Mouse (Mus musculus): Measurements from ENCODE around the gene Rap2a.
A peak's percentile ranks its signal among the peaks of the same experiment; 100 is the strongest.

Gene Rap2a

DNA sequence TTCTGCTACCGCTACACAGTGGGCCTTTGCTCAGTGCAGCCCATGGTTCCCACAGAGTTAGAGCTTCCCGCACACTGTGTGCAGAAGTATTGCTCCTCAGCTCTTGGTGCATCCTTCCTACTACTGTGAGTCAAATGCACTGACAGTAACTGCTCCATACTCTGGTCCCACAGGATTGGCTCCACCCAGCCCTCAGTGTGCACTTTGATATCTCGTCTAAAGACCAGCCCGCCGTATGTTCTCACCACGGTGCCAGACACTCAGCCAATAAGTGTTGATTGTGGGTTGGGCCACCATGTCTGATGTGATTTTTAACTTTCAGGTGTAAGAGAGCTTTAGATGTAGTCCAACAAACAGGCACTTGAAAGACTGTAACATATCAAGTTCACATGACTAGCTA lies 21.4 kb downstream of the Rap2a start:
- no peak for ATAC-seq (ENCODE audit: low TSS enrichment)

DNA sequence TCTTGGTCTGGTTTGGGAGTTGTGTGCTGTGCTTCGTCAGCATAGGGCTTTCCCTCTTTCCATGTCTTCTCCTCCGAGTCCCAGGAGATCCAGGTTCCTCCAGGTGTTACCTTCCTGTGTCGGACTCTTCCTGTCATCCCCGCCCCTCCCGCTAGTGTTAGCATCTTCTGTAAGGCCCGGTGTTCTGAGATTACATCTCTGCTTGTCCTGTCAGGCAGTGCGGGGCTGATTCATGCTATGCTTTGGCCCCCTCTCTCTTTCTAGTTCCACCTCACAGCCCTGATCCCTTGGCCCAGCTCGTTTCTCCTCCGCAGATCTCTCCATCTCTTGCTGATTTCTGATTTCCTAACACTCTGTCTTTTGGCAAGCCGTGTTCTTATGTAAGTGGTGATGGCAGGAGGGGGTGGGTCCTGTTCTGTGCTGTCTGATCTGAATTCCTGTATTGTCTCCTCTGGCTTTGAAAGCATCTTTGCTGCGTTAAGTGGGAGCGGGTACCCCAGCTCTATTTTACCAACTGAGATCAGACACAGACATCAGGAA lies 21.8 kb downstream of the Rap2a start:
- ATAC-seq (ENCODE audit: low TSS enrichment): peak; percentile 74

DNA sequence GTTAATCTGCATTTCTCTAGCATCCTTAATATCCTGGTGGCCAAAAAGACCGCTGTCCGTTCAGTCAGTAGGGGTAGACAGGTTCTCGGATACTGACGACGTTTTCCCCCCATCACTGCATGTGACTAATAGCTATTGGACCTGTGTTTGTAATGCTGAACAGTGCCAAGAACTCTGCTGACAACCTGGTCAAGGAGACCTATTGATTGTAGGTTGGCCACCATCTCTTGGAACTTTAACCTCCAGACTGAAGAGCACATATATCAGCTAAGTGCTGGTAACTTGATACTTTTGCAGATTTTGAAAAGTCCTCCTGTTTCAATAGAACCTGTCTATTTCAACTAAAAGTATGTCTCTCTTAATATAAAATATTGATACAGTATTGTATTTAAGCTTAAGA lies 22.5 kb downstream of the Rap2a start:
- no peak for ATAC-seq (ENCODE audit: low TSS enrichment)

DNA sequence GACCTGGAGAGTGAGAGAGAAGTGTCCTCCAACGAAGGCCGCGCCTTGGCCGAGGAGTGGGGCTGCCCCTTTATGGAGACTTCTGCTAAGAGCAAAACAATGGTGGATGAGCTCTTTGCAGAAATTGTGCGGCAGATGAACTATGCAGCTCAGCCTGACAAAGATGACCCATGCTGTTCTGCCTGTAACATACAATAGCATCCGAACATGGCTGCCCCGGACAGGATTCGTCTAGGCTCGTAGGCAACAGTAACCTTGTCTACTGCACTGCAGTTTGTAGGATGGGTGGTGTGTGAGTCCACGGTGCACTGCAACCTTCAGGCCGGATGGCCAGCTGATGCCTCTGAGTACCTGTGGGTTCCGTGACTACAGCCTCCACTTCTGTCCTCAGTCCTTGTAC lies 25.4 kb downstream of the Rap2a start:
- no peak for ATAC-seq (ENCODE audit: low TSS enrichment)

DNA sequence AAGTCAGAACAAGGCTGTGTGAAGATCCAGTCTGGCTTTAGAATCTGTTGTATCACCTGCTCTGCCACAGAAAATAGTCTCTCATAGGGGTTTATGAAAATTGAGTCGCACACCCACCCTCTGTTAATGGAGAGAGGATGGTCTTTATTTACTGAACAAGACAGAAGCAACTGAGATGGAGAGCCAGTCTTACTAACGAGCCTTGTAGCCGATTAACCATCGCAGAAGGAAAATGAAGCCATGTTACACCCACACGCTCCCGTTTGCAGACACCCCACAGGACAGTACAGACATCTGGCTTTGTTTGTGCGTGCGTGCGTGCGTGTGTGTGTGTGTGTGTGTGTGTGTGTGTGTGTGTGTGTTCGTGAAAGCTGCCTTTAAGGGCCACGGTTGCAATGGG lies 26.2 kb downstream of the Rap2a start:
- no peak for ATAC-seq (ENCODE audit: low TSS enrichment)

DNA sequence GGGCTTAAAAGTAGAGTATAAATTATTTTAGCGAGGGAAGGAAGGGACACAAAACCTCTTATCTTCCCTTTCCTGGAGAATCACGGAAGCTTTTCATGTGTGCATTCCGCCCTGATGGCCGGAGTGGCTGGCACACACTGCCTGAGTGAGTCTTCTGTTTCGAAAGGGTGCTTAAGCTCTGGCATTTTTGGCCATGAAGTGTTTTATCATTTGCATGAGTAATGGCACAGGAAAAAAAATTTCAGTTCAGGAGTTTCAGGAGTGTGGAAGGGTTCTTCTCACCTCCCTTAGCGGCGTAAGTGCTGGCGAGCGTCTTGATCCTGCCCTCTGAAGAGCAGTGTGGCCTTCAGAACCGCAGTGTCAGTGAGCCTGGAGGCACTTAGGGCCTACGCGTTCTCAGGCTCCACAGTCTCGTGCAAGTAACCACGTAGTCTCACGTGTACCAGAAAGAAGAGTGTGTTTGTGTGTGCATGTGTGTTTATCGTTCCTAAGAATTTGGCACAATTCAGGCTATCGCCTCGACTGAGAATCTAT lies 26.8 kb downstream of the Rap2a start:
- no peak for ATAC-seq (ENCODE audit: low TSS enrichment)

DNA sequence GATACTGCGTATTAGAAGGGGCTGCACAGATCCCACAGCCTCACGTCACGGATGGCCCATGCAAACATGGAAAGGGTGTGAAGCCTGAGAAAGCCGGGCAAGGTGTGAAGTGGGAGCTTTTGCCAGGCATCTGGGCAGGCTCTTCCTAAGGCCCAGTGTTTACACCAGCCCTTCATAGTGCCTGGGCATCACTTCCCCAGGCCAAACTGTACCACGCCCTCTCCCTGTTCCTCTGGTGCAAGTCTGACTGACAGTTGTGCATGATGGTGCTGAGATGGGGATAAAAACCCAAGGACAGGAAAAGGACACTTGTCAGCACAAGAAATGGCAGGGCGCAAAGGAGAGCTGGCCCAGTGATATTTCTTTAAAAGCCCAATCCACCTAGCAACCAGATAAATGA lies 27.7 kb downstream of the Rap2a start:
- no peak for ATAC-seq (ENCODE audit: low TSS enrichment)

DNA sequence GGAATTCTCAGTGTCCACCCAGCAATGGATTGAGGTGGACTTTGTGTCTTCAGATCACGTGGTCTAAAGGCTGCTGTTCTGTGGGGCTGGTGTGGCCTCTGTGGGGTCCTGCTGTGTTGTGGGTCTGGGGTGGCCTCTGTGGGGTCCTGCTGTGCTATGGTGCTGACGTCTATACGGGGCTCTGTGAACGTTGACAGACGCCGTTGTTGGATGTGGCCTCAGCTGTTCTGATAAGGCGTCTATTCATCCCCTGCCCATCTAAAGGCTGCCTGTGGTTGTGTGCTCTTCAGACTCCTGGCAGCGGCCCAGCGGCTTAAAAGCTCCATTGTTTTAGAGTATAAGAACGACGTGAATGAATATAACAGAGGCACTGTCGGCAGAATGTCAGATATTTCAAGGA lies 29.3 kb downstream of the Rap2a start:
- ATAC-seq (ENCODE audit: low TSS enrichment): peak; percentile 47; the same call in 1 of the 2 replicates

DNA sequence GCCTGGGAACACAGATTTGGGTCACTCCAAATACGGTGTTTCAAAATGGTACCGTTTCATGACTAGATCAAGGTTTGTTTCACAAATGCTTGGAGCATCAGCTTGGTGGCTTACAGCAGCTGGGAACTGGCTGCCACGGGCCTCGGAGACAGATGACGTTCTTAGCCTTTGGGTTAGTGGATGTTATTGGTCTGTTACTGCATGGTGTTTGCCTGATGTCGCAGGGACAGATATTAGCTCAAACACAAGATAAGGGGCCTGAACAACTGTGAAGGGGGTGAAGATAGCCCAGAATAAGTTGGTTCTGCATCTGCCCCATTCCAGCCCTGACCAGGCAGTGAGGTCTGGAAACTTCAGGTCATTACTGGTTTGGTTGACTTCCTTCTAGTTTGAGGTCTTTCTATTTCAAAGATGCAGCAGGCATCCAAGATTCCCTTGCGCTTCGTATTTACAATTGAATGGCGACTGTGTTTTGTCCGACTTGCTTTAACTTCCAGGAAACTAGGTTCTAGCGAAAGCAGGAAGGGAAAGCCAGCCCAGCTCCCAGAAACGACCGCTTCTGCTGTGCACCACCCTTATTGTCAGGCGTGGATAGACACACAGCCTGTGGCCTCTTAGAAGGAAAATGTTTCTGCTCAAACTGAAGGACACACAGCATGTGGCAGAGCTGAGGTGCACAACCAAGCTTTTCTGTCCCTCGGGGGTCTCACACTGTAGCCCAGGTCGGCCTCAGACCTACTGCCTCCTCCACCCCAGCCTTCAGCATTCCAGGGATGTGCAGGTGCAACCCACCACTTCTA lies 30.5 kb downstream of the Rap2a start:
- ATAC-seq (ENCODE audit: low TSS enrichment): no peak

DNA sequence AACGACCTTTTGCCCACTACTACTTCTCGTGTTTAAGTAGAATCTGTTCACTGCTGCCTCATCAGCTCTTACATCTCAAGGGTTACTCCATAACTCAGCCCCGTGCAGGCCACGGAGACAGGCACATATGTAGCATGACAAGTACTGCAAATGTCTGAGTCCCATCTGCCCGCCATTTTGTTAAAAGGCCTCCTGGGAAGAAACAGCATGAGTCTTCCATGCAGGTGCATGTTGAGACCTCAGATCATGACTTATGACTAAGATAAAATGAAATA lies 31.1 kb downstream of the Rap2a start:
- ATAC-seq (ENCODE audit: low TSS enrichment): no peak

DNA sequence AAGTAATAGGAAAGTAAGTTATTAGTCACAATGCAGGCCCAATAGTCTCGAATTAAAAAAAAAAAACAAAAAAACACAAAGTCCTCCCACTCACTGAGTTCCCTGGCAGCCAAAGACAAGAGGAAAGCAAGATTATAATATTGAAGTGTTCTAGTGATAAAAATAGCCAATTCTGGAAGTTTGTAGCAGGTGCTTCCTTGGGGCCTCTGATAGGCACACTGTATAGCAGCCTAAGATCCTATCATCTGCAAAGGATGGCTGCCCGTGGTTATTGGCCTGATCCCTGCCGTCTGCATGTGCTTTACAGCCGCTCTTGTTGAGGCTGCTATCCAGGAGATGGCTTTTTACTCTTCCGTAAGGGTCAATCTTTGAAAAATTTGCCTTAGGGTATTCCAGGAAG lies 33.6 kb downstream of the Rap2a start:
- ATAC-seq (ENCODE audit: low TSS enrichment): no peak

DNA sequence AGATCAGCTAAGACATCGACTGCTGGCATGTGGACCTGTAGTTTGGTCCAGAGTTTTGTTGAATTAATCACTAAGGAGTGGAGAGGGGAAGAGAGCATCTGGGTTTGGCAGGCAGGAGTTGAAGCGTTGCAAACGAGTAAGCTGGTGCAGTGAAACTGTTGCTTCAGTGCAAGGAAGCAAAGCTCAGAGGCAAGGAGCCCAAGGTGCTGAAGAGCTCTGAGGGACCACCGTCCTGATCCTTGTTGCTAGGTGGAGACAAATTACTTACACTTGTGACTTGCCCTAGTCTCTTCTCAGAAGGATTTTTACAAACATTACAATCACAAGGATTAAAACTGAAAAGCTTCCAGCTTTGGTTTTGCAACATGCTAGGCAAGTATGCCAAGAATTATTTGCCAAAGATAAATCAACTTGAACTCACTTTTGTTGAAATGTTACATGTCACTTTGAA lies 36.6 kb downstream of the Rap2a start:
- no peak for ATAC-seq (ENCODE audit: low TSS enrichment)

DNA sequence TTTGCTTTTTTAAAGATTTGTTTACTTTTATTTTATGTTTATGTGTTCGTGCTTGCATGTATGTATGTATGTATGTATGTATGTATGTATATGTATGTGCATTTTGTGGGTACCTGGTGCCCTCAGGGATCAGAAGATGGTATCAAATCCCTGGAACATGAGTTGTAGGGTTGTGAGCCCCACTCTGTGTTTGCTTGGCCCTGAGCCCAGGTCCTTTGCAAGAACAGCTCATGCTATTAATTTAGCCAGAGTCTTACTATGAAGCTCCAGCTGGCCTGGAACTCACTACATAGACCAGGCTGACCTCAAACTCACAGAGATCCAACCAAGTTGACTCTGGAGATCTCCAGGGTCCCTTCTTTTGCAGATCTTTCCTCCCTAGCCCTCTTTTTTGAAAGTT lies 37.1 kb downstream of the Rap2a start:
- ATAC-seq (ENCODE audit: low TSS enrichment): no peak

DNA sequence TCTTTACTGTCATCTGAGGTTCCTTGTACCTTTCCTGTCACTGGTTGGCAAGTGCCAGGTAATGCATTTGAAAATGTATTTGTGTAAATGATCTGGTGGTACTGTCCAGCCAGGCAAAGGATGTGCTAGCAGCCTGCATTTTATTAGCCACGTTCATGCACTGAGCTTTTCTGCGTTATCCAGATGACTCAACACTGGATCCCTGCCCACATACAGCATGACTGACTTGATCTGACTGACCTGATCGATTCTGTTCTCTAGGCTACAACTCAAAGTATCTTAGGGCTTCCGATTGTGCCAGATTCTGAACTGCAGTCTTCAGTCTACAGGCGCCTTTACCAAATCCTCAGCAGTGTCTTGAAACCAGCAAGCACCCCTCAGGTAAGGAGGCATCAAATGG lies 40.5 kb downstream of the Rap2a start:
- ATAC-seq (ENCODE audit: low TSS enrichment): no peak

DNA sequence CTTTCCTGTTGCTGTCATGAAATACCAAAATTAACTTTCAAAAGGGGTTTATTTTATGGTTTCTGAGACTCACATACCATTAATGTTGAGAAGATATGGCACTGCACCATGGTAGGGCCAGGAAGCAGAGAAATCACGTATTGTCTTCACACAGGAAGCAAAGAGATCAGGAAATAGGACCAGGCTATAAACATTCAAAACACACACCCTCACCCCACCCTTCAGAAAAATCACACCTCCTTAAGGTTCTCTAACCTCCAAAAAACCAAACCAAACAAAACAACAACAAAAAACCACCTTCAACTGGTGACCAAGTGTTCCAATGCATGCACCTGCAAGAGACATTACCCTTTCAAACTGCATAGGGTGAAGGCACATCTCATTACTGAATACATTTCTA lies 41.7 kb downstream of the Rap2a start:
- no peak for ATAC-seq (ENCODE audit: low TSS enrichment)

DNA sequence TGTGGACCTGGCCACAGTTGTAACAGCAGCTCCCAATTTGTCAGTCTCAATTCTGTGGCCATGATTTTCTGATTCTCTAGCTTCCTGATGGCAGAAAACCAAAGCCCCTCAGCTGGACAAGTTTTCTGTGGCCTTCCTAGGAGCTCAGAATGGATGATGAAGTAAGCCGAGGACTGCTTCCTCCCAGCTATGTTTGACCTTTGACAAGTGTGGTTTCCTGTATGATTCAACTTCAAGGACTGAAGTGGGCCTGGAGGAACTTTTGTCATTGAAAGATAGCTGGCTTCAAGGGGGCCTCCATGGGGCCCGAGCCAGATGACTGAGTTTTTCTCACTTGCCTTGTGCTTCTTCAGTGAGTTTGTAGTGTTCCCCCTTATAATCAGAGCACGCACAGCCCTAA lies 42.6 kb downstream of the Rap2a start:
- ATAC-seq (ENCODE audit: low TSS enrichment): no peak

DNA sequence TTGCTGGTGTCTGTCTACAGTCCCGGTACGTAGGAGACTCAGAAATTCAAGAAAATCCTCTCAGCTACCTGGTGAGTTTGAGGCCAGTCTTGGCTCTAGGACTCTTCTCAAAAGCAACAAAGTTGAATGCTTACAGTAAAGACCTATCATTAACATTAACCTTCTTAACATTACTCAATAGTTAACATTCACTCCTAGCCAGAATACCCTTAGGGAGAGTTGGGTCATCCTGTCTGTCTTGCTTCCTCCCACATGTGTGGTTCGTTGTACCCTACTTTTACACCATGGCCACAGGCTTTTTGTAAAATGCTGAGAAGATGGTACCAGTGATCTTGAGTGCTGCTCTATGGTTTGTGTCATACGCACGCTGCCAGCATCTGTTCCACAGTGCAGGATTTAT lies 45.1 kb downstream of the Rap2a start:
- no peak for ATAC-seq (ENCODE audit: low TSS enrichment)

DNA sequence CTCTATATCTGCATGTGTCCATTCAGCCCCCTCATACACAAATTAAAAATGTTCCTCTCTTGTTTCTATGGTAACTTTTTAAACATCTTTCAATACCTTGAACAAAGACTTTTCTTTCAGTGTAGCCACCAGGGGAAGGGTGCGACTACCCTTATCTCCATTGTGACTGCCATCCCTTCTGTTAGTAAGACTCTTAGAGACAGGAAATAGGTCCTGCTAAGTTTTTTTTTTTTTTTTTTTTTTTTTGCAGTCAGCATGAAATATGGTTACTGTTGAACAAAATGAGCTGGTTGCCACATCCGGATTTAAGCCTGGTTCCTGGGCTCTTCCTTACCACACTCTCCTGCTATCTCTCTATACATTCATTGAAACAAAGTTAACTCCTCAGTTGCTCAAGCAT lies 47.4 kb downstream of the Rap2a start:
- ATAC-seq (ENCODE audit: low TSS enrichment): no peak

DNA sequence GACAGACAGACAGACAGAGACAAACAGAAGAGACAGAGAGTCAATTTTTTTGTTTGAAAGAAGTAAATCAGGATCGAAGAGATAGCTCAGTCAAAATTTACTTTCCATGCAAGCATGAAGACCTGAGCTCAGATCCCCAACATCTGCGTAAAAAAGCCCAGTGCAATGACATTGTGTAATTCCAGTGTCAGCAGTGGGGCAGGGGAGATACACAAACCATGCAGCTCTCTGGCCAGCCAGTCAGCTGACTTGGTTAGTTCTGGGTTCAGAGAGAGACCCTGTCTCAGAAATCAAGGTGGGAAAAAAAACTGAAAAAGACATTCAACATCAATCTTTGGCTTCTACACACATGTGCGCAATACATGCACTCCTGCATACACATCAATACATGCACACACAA lies 55.1 kb downstream of the Rap2a start:
- no peak for ATAC-seq (ENCODE audit: low TSS enrichment)

DNA sequence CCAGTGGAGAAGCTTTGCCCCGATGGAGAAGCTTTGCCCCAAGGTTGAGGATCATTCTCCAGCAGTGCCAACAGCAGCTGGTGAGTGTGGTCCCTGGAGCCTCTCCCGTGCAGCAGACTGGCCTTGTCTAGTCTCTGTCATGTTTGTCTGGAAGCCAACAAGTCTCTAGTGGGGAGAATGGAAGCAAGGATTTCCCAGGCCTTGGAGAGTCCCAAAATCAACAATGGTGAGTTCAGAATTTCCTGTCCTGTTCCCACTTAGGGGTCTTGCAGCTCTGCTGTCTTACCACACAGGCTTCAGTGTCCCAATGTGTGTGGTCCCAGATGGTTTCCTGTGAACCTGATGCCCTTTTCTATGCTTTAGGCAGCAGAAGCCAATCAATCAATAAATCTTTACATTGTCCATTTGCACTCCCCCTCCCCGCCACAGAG lies 56.6 kb downstream of the Rap2a start:
- ATAC-seq (ENCODE audit: low TSS enrichment): no peak

DNA sequence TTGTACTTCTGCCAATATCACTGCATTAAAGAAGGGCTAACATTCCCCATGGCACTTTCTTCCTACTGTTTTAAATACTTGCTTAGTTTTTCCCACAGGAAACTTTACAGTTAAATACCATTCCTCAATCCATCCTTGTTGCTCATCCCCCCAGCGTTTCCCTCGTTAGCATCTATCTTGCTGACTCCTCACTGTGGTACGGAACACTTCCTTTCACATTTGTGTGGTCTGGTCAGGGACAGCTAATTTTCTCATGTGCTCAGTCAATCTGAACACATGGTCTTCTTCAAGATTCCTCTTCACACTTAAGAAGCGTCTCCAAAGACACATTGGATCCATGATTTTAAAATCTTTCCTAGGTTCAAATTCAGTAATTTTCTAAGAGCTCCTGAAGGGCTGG lies 57.2 kb downstream of the Rap2a start:
- ATAC-seq (ENCODE audit: low TSS enrichment): no peak

DNA sequence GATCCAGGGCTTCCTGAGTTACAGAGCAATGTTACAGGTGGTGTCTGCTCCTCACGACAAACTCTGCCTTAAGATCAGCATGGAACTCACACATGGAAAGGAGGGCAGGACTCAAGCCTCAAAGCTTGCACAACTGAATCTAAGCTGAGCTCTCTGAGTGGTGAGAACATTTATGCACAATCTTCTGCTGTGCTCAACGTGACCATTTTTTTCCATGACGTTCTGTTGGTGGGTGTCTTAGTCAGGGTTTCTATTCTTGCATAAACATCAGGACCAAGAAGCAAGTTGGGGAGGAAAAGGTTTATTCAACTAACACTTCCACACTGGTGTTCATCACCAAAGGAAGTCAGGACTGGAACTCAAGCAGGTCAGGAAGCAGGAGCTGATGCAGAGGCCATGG lies 57.7 kb downstream of the Rap2a start:
- ATAC-seq (ENCODE audit: low TSS enrichment): peak; percentile 67

DNA sequence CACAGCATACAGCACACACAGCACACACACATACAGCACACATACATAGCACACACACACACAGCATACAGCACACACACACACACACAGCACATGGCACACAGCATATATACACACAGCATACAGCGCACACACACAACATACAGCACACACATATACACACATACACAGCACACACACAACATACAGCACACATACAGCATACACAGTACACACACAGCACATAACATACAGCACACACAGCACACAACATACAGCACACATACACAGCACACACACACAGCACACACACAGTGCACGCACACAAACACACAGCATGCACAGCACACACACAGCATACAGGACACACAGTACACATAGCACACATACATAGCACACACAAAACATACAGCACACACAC lies 60.9 kb downstream of the Rap2a start:
- no peak for ATAC-seq (ENCODE audit: low TSS enrichment)

DNA sequence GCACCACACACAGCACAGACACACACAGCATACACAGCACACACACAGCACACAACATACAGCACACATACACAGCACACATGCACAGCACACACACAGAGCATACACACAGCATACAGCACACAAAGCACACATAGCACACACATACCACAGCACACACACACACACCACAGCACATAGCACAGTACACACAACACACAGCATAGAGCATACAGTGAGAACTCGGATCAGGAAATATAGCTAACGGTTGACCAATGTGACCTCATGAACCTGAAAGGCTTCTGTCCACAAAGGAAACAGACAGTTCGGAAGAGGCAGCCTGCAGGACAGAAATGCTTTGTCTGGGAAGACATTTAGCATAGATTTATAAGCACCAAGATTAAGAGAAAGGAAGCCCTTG lies 61.4 kb downstream of the Rap2a start:
- no peak for ATAC-seq (ENCODE audit: low TSS enrichment)
